Mouse (Mus musculus): ENCODE data around the gene Gm21708.
"Not testable (repeated sequence)": the region's sequence is repeated elsewhere in the genome, so short reads cannot be mapped to it uniquely, and the experiment has no call there.

The Gm21708 gene

DNA sequence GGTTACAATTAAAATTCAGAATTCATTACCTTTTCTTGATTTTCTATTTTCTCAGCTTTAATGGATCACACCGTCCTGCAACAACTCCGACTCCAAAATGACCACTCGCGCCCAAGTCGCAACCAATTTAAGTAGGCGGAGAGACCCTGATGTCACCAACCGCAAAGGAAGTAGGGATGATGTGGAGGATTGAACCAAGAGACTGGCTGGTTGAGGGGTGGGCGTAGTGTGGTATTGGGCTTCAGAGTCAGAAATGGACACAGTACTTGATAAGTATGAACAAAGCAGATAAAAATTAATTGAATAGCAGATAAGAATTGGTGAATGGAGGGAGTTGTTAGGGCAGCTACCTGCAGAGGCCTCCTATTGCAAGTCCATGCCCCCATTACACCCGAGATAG lies at the start of gene Gm21708, which contains the start of gene Gm21704:
Gene Gm21708, minus strand, starts transcription at position 101 of the 400 bp plus-strand sequence.
Gene Gm21704, minus strand, starts transcription at position 101 of the 400 bp plus-strand sequence.
- not testable (repeated sequence) for DNase-seq

All from thymus, postnatal 25 days (tissue).